Mouse (Mus musculus) liver, postnatal 0 days (tissue): ENCODE data around the gene Sohlh1.

Source experiments
- CTCF ChIP-seq: sonication (generic); IDR thresholded peaks from 2 replicates; pipeline ENCODE4 v1.5.1; 2016; ENCODE audit warnings: antibody characterized with exemption, low read depth
- EP300 ChIP-seq: IDR thresholded peaks from 2 replicates; pipeline ENCODE4 v1.6.1; 2016; ENCODE audit warnings: antibody characterized with exemption, low read depth, mild to moderate bottlenecking

DNA sequence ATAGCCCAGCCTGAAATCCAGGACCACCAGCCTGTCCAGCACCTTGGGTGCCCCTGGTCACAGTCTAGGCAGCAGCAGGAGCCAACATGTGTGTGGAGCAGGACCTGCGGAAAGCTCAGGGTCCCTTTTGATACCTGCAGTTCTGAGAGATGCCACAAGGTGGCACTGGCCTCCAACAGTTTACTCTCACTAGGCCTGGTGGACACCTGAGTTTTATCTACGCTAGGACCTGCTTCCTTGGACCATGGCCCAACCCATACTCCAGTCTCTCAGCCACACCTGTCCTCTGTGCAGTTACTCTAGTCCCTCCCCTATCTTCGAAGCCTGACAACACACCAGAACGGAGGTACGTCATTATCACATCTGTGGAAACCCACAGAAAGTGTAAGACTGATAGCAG is 10.8 kb downstream of the Sohlh1 start:
- TF ChIP-seq CTCF (peak; percentile 90), EP300 (no peak)
